Mouse (Mus musculus) c-Kit-positive CD71-positive TER-119-positive erythroid progenitor cells, embryonic 14.5 days (primary cell): ENCODE measurements around the gene Maml2.

Source experiments
- DNase-seq: peaks from one replicate; pipeline ENCODE4 v3.0.0-alpha.2; 2013; ENCODE audit warnings: low spot score

The Maml2 gene

GRCm38 (mm10) chr9:13574059-13574458 lies 276.3 kb downstream of the Maml2 start:
- no peak for DNase-seq

GRCm38 (mm10) chr9:13574913-13575312 lies 277.2 kb downstream of the Maml2 start:
- no peak for DNase-seq

GRCm38 (mm10) chr9:13577150-13577549 lies 279.4 kb downstream of the Maml2 start:
- DNase-seq = no peak

GRCm38 (mm10) chr9:13581184-13581583 lies 283.4 kb downstream of the Maml2 start:
- no peak for DNase-seq

- DNase-seq = no peak
Measured at GRCm38 (mm10) chr9:13583952-13584351, 286.2 kb downstream of the Maml2 start.

GRCm38 (mm10) chr9:13584435-13584834 lies 286.7 kb downstream of the Maml2 start:
- no peak for DNase-seq

GRCm38 (mm10) chr9:13587085-13587933 lies 289.6 kb downstream of the Maml2 start:
- DNase-seq = no peak

GRCm38 (mm10) chr9:13588786-13589185 lies 291.0 kb downstream of the Maml2 start:
- no peak for DNase-seq

GRCm38 (mm10) chr9:13592701-13593100 lies 294.9 kb downstream of the Maml2 start:
- DNase-seq = no peak

GRCm38 (mm10) chr9:13597736-13598135 lies 300.0 kb downstream of the Maml2 start:
- DNase-seq = no peak

GRCm38 (mm10) chr9:13598596-13599333 lies 301.0 kb downstream of the Maml2 start:
- DNase-seq = no peak

- no peak for DNase-seq
Measured at GRCm38 (mm10) chr9:13599334-13599614, 301.5 kb downstream of the Maml2 start.

GRCm38 (mm10) chr9:13599800-13600199 lies 302.0 kb downstream of the Maml2 start:
- no peak for DNase-seq

- DNase-seq = no peak
Measured at GRCm38 (mm10) chr9:13601729-13602128, 304.0 kb downstream of the Maml2 start.

- no peak for DNase-seq
Measured at GRCm38 (mm10) chr9:13603533-13604143, 305.9 kb downstream of the Maml2 start.

GRCm38 (mm10) chr9:13607609-13608185 lies 309.9 kb downstream of the Maml2 start:
- no peak for DNase-seq

GRCm38 (mm10) chr9:13608532-13609071 lies 310.8 kb downstream of the Maml2 start:
- no peak for DNase-seq

GRCm38 (mm10) chr9:13611561-13611960 lies 313.8 kb downstream of the Maml2 start:
- DNase-seq = no peak

GRCm38 (mm10) chr9:13612371-13612770 lies 314.6 kb downstream of the Maml2 start:
- no peak for DNase-seq

GRCm38 (mm10) chr9:13613325-13614268 lies 315.8 kb downstream of the Maml2 start:
- no peak for DNase-seq

GRCm38 (mm10) chr9:13616383-13617009 lies 318.7 kb downstream of the Maml2 start:
- DNase-seq = no peak
